Mouse (Mus musculus) hematopoietic stem cell, adult 5-6 weeks (primary cell): ENCODE data around the gene Nop2. TPM values are rescaled to one million over a fixed set of nuclear protein-coding genes. Genes with fewer than 3 reads are reported as not detected.
A peak's percentile ranks its signal among the peaks of the same experiment; 100 is the strongest.

Experiments
- ATAC-seq, 2 experiments: fragments of 125-278 bp in 1 of 2; replicated peaks in 1 of 2; 2 replicates each; pipeline ENCODE4 v1.8.0; 2016 to 2017; ENCODE audit warnings: inconsistent platforms in 2 of 2, mild to moderate bottlenecking in 2 of 2, moderate number of reproducible peaks in 2 of 2, low read depth in 1 of 2, moderate TSS enrichment in 1 of 2; ENCODE audit not compliant: low FRiP score in 2 of 2, poor library complexity in 2 of 2, severe bottlenecking in 2 of 2, insufficient read depth in 1 of 2, low TSS enrichment in 1 of 2
- total RNA-seq: library from RNA; stranded (forward); fragments of 172-1452, 232-1000 nt; gene quantifications from 2 replicates; pipeline ENCODE4 v1.2.3, GENCODE M21; 2017

Nop2 gene
- total RNA-seq, 1 experiment from 2014 or later: 63.4 TPM

- no peak for ATAC-seq
These were observed 59.1 kb downstream of the Nop2 start for GRCm38 (mm10) chr6:125190816-125191215.

- peak; percentile 95 to 96 for ATAC-seq
These were observed 59.8 kb downstream of the Nop2 start, which contains the start of the genes Ncapd2 and Mrpl51 for GRCm38 (mm10) chr6:125191332-125192015. Gene Ncapd2 (minus strand): TSS chr6:125191701. Gene Mrpl51 (plus strand): TSS chr6:125191801.

GRCm38 (mm10) chr6:125192016-125192714 lies 60.5 kb downstream of the Nop2 start:
- ATAC-seq: peak; percentile 76 to 78

- no peak for ATAC-seq
These were observed 61.1 kb downstream of the Nop2 start for GRCm38 (mm10) chr6:125192841-125193240.

GRCm38 (mm10) chr6:125193390-125193789 lies 61.7 kb downstream of the Nop2 start:
- ATAC-seq: no peak

Other genes starting within 250 kb of the Nop2 start
- gene Cd4, start 243.7 kb upstream of the Nop2 start, total RNA-seq: 5.8 and 10.0 TPM in 2 replicates
- 3.8 and 9.1 TPM in 2 replicates for gene Lag3, start 220.2 kb upstream of the Nop2 start, total RNA-seq
- 121 and 123 TPM in 2 replicates for gene Ptms, start 211.8 kb upstream of the Nop2 start, total RNA-seq
- gene Mlf2, start 200.5 kb upstream of the Nop2 start, total RNA-seq: 54.2 and 67.4 TPM in 2 replicates
- 41.6 and 51.1 TPM in 2 replicates for gene Cops7a, start 166.4 kb upstream of the Nop2 start, total RNA-seq
- gene Pianp, start 135.2 kb upstream of the Nop2 start, total RNA-seq: not detected in 2 replicates
- gene Zfp384, start 122.8 kb upstream of the Nop2 start, total RNA-seq: 29.0 and 29.2 TPM in 2 replicates
- 92.9 and 101 TPM in 2 replicates for gene Ing4, start 92.1 kb upstream of the Nop2 start, total RNA-seq
- gene Acrbp, start 82.2 kb upstream of the Nop2 start, total RNA-seq: 7.6 and 7.8 TPM in 2 replicates
- gene Lpar5, start 64.0 kb upstream of the Nop2 start, total RNA-seq: 8.0 and 8.8 TPM in 2 replicates
- gene Chd4, start 35.9 kb upstream of the Nop2 start, total RNA-seq: 499 and 599 TPM in 2 replicates
- gene Iffo1, start 13.3 kb downstream of the Nop2 start, total RNA-seq: 13.3 and 14.2 TPM in 2 replicates
- 727 and 879 TPM in 2 replicates for gene Gapdh, start 34.6 kb downstream of the Nop2 start, total RNA-seq
- gene Ncapd2, start 59.8 kb downstream of the Nop2 start, total RNA-seq: 199 and 281 TPM in 2 replicates
- 72.6 and 78.6 TPM in 2 replicates for gene Mrpl51, start 59.9 kb downstream of the Nop2 start, total RNA-seq
- gene Vamp1, start 83.6 kb downstream of the Nop2 start, total RNA-seq: 7.7 and 13.7 TPM in 2 replicates
- gene Tapbpl, start 100.0 kb downstream of the Nop2 start, total RNA-seq: 23.1 and 29.7 TPM in 2 replicates
- gene Cd27, start 105.1 kb downstream of the Nop2 start, total RNA-seq: 170 and 196 TPM in 2 replicates
- not detected in 2 replicates for gene Tuba3a, start 154.1 kb downstream of the Nop2 start, total RNA-seq
- gene Ltbr, start 182.0 kb downstream of the Nop2 start, total RNA-seq: 18.6 and 68.1 TPM in 2 replicates
- gene Scnn1a, start 188.8 kb downstream of the Nop2 start, total RNA-seq: 0.79 and 1.1 TPM in 2 replicates
- gene Tnfrsf1a, start 217.5 kb downstream of the Nop2 start, total RNA-seq: 27.6 and 47.9 TPM in 2 replicates
- 0.19 and 0.25 TPM in 2 replicates for gene Plekhg6, start 248.9 kb downstream of the Nop2 start, total RNA-seq